Mouse (Mus musculus) kidney, postnatal 0 days (tissue): ENCODE measurements around the gene Col5a3. TPM values are rescaled to one million over a fixed set of nuclear protein-coding genes. Genes with fewer than 3 reads are reported as not detected.

ENCODE experiments used
- ATAC-seq: fragments of 200-750 bp; cut with Nextera tagmentation; replicated peaks from 2 replicates; pipeline ENCODE4 v1.8.0; 2017; ENCODE audit warnings: low read depth, moderate number of reproducible peaks, moderate TSS enrichment, moderate library complexity; ENCODE audit not compliant: low FRiP score
- DNase-seq: peaks from one replicate; pipeline ENCODE4 v3.0.0-alpha.2; 2016; ENCODE audit warnings: low spot score
- H3K27ac ChIP-seq: fragments of 300-500 bp; sonication (generic); 2 replicates; pipeline ENCODE4 v1.5.1; 2014; ENCODE audit warnings: mild to moderate bottlenecking
- H3K27me3 ChIP-seq: fragments of 300-500 bp; sonication (generic); 2 replicates; pipeline ENCODE4 v1.6.1; 2014; ENCODE audit warnings: low read length, mixed read lengths; ENCODE audit not compliant: insufficient read depth
- H3K36me3 ChIP-seq: fragments of 300-500 bp; sonication (generic); 2 replicates; pipeline ENCODE4 v1.6.1; 2014; ENCODE audit warnings: low read length, mixed read lengths; ENCODE audit not compliant: insufficient read depth
- H3K4me1 ChIP-seq: fragments of 300-500 bp; sonication (generic); replicated peaks from 2 replicates; pipeline ENCODE4 v1.6.1; 2014; ENCODE audit warnings: antibody characterized with exemption, low read length, mixed read lengths; ENCODE audit not compliant: insufficient read depth
- H3K4me2 ChIP-seq: fragments of 300-500 bp; sonication (generic); 2 replicates; pipeline ENCODE4 v1.6.1; 2014; ENCODE audit warnings: mild to moderate bottlenecking, low read length, moderate library complexity, mixed read lengths
- H3K4me3 ChIP-seq: fragments of 300-500 bp; sonication (generic); replicated peaks from 2 replicates; pipeline ENCODE4 v1.5.1; 2014; ENCODE audit warnings: low read depth, low read length
- H3K9ac ChIP-seq: fragments of 300-500 bp; sonication (generic); 2 replicates; pipeline ENCODE4 v1.6.1; 2014; ENCODE audit warnings: low read depth, low read length
- H3K9me3 ChIP-seq: fragments of 300-500 bp; sonication (generic); replicated peaks from 2 replicates; pipeline ENCODE4 v1.6.1; 2016; ENCODE audit warnings: low read length, inconsistent platforms, mixed read lengths
- CTCF ChIP-seq: IDR thresholded peaks from 2 replicates; pipeline ENCODE4 v1.5.1; 2016; ENCODE audit warnings: antibody characterized with exemption, low read depth, mild to moderate bottlenecking, moderate library complexity
- WGBS: fragments of 180-500 bp; shearing (Covaris S2); extraction: QIAGEN DNeasy Blood & Tissue Kit; methylation state at CpG from one replicate; pipeline ENCODE4 v1.1.7; 2014; 5-methylcytosine and 5-hydroxymethylcytosine counted together
- polyA plus RNA-seq: library from polyadenylated mRNA; unstranded; fragments of >200 nt; fragmentation: Nextera tagmentation; extraction: Ambion mirVana; gene quantifications from 2 replicates; pipeline ENCODE4 v1.2.1, GENCODE M21; 2015

Gene Col5a3
- polyA plus RNA-seq, 1 experiment from 2014 or later, result 1.2 TPM

- Histone ChIP-seq H3K27me3 (no peaks in the 10 kb centered on the region), H3K4me1 (no peaks in the 10 kb centered on the region), H3K4me3 (no peak overlapping the region), H3K9ac (no peak overlapping the region), H3K4me2 (no peak overlapping the region), H3K27ac (no peak overlapping the region), H3K36me3 (no peaks in the 10 kb centered on the region), H3K9me3 (no peaks in the 10 kb centered on the region)
- WGBS, result 61% methylated on average over 2 of the region's 2 CpGs
- DNase-seq (no peak), ATAC-seq (no peak)
- TF ChIP-seq CTCF, result no peak
These were observed 49.6 kb downstream of the Col5a3 start for GRCm38 (mm10) chr9:20765274-20765673.

- H3K36me3 ChIP-seq, result no peaks in the 10 kb centered on the region
- no peaks in the 10 kb centered on the region for H3K4me1 ChIP-seq
- H3K4me3 ChIP-seq, result no peak overlapping the region
- 73% methylated on average over 1 of the region's 1 CpGs for WGBS
- H3K9ac ChIP-seq, result no peak overlapping the region
- TF ChIP-seq CTCF, result no peak
- H3K27ac ChIP-seq, result no peak overlapping the region
- no peak for ATAC-seq
- no peaks in the 10 kb centered on the region for H3K27me3 ChIP-seq
- no peak for DNase-seq
- H3K4me2 ChIP-seq, result no peak overlapping the region
- H3K9me3 ChIP-seq, result no peaks in the 10 kb centered on the region
These were observed 51.8 kb downstream of the Col5a3 start for GRCm38 (mm10) chr9:20763099-20763498.

GRCm38 (mm10) chr9:20762197-20762961, 52.5 kb downstream of the Col5a3 start:
- TF ChIP-seq CTCF, result no peak
- DNase-seq (no peak), ATAC-seq (no peak)

DNA sequence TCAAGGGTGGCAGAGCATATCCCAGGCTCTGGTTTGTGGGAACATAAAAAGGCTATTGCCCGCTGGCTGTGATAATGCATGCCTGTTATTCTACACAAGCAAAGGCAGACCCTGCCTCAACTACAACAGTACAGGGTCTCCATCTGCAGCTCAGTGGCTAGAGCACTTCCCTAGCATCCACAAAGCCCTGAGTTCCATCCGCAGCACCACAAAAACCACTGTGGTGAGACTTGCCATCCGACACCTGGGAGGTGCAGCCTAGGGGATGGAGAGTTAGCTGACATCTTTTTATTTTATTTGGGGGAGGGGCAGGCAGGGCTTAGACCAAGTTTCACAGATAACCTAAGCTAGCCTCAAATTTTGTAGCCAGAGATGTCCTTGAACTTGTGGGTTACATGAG, 53.5 kb downstream of the Col5a3 start:
- H3K36me3 ChIP-seq, result no peaks in the 10 kb centered on the region
- no peak overlapping the region for H3K27ac ChIP-seq
- DNase-seq (no peak), ATAC-seq (no peak)
- no peaks in the 10 kb centered on the region for H3K9me3 ChIP-seq
- WGBS, result 69% methylated on average over 3 of the region's 3 CpGs
- no peak overlapping the region for H3K9ac ChIP-seq
- TF ChIP-seq CTCF, result no peak
- no peak overlapping the region for H3K4me2 ChIP-seq
- H3K27me3 ChIP-seq, result no peaks in the 10 kb centered on the region
- no peak overlapping the region for H3K4me3 ChIP-seq
- H3K4me1 ChIP-seq, result no peaks in the 10 kb centered on the region

More at GRCm38 (mm10) chr9:20762197-20762961, 52.5 kb downstream of the Col5a3 start:
- Histone ChIP-seq H3K4me3 (no peak overlapping the region), H3K4me2 (no peak overlapping the region), H3K36me3 (no peaks in the 10 kb centered on the region), H3K9me3 (no peaks in the 10 kb centered on the region), H3K27ac (no peak overlapping the region), H3K9ac (no peak overlapping the region), H3K27me3 (no peaks in the 10 kb centered on the region), H3K4me1 (no peaks in the 10 kb centered on the region)
- WGBS, result 44% methylated on average over 7 of the region's 7 CpGs

DNA sequence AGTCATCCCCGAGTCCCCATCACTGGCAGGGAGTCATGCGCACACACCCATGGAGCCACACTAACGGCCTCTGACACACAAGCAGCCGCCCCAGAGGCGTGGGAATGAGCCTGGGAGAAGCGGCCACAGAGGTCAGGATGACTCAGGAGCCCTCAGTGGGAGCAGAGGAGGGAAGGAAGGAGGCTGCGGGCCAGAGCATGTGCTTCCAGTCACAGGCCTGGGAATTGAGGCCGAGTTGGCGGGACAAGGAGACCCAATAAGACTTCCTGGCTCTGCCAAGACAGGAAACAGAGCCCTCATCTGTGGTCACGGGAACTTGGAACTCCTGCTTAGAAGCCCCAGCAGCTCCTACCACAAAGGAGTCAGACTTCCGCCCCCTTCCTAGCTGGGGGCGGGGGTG, 54.1 kb downstream of the Col5a3 start:
- DNase-seq, result peak; percentile 53
- Histone ChIP-seq H3K36me3 (no peaks in the 10 kb centered on the region), H3K4me1 (no peaks in the 10 kb centered on the region), H3K27me3 (no peaks in the 10 kb centered on the region), H3K4me3 (no peak overlapping the region), H3K9ac (no peak overlapping the region), H3K4me2 (no peak overlapping the region), H3K9me3 (no peaks in the 10 kb centered on the region), H3K27ac (no peak overlapping the region)
- TF ChIP-seq CTCF, result no peak
- 49% methylated on average over 12 of the region's 12 CpGs for WGBS
- ATAC-seq, result no peak

DNA sequence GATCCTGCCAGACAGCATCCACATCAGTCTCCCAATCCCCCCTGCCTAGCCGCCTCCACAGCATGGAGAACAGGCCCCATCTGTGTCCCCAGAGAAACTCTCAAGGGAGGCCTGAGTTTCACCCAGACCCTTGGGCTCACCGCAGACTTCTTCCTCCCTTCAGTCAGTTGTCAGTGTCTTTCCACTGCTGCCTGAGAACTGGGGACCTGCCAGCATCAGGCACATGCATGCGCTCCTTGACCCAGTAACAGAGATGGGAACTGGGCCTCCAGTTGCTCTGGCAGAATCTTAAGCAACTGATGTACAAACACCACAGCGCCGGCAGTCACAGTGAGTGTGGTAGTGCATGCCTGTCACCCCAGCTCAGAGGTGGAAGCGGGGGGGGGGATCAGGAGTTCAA, 56.0 kb downstream of the Col5a3 start:
- DNase-seq (no peak), ATAC-seq (no peak)
- no peaks in the 10 kb centered on the region for H3K9me3 ChIP-seq
- H3K36me3 ChIP-seq, result no peaks in the 10 kb centered on the region
- H3K4me3 ChIP-seq, result no peak overlapping the region
- no peak overlapping the region for H3K9ac ChIP-seq
- no peak overlapping the region for H3K4me2 ChIP-seq
- no peaks in the 10 kb centered on the region for H3K4me1 ChIP-seq
- 85% methylated on average over 6 of the region's 6 CpGs for WGBS
- no peaks in the 10 kb centered on the region for H3K27me3 ChIP-seq
- TF ChIP-seq CTCF, result no peak
- H3K27ac ChIP-seq, result no peak overlapping the region

GRCm38 (mm10) chr9:20758243-20758642, 56.6 kb downstream of the Col5a3 start:
- DNase-seq, result no peak
- no peak overlapping the region for H3K4me2 ChIP-seq
- no peaks in the 10 kb centered on the region for H3K36me3 ChIP-seq
- H3K4me1 ChIP-seq, result no peaks in the 10 kb centered on the region
- ATAC-seq, result no peak
- WGBS, result 65% methylated on average over 2 of the region's 2 CpGs
- no peaks in the 10 kb centered on the region for H3K27me3 ChIP-seq
- no peak for TF ChIP-seq CTCF
- no peak overlapping the region for H3K9ac ChIP-seq
- no peak overlapping the region for H3K4me3 ChIP-seq
- H3K9me3 ChIP-seq, result no peaks in the 10 kb centered on the region
- no peak overlapping the region for H3K27ac ChIP-seq
